Mouse (Mus musculus) left cerebral cortex, postnatal 4 days (tissue): Measurements from ENCODE around the gene Gnat3. TPM values are rescaled to one million over a fixed set of nuclear protein-coding genes. Genes with fewer than 3 reads are reported as not detected.
"Not testable (repeated sequence)": the region's sequence is repeated elsewhere in the genome, so short reads cannot be mapped to it uniquely, and the experiment has no call there.

ENCODE experiments used
- DNase-seq: peaks from one replicate; pipeline ENCODE4 v3.0.0-alpha.2; 2022
- intact Hi-C: fragments of 180-260 bp; cut with DNase I; formaldehyde crosslinking; loops from one replicate; pipeline ENCODE4 v1.15.1; 2025
- total RNA-seq, 2 experiments: library from RNA; stranded (reverse); gene quantifications; 2 replicates each; pipeline ENCODE4 v1.2.3; 2021

The Gnat3 gene
- not detected for total RNA-seq

DNA sequence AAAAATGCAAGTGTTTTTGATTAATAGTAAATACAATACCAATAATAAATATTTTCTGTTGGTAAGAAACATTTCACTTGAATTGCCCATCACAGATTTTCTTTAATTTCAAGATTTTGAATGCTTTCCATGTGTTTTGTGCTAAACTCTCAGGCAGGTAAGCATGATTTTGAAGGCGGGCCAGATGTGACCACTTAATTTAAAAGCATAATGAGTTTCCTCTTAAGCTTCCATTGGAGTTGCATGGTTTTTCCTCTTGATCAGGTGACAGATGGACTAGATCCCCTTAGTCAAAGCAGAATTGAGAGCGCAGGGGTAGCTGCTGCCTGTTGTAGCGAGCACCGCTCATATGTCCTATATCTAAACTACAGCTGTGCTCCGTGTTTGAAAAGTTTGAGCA, at the start of gene Gnat3:
Gene Gnat3, plus strand, starts transcription at position 301 of the 400 bp plus-strand sequence.
- no peak for DNase-seq
- intact Hi-C loops = no loop called here

DNA sequence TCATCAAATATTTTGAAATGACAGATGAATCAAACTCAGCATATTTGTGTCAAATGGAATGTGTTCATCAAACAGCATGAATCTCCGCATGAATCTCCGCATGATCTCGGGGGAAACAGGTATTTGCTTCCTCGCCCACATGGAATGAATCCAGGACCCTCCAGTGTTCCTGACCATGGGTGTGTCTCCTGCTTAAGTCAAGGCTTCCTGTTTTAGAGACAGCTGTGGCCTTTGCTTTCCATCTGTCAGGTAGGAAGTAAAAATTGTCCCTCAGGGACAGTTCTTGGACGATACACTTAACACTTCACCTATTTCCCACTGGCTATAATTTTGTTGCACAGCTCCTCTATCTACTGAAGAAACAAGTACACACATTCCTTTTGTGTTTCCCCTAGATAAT, 43.4 kb upstream of the Gnat3 start:
- intact Hi-C loops = no loop called here
- DNase-seq = no peak

DNA sequence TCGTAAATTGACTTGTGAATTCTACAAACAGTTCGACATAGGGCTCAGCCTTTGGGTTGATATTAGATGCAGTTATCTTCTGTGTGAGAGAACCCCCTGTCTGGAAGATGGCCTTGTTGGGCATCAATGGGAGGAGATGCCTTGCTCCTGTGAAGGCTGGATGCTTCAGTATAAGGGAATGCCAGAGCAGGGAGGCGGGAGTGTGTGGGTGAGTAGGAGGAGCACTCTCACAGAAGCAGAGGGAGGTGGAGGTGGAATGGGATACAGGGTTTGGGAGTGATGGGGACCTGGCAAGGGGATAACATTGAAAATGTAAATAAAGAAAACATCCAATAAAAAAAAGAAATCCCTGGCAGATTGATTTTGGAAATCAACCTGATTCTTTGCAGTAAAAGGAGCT, 38.7 kb upstream of the Gnat3 start:
- DNase-seq = no peak
- intact Hi-C loops = no loop called here

DNA sequence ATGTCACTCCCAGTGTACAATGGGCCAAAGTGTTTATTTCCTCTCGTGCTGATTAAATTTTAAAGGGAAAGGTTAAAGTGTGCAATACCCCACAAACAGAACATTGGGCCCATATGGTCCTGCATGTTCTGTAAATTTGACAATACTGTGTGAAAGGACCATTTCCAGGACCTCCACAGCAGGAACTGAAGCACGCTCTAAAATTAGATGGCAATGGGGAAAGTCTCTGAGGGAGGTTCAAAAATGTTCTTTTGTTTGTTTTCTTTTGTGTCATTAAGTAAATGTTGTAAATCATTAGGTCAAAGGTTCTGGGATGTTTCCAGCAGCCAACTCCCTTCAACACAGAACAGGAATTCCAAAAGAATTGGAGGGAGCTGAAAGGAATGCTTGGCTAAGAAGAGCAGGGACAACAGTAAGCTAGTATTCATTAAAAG, 38.2 kb upstream of the Gnat3 start:
- intact Hi-C loops = no loop called here
- DNase-seq = no peak

DNA sequence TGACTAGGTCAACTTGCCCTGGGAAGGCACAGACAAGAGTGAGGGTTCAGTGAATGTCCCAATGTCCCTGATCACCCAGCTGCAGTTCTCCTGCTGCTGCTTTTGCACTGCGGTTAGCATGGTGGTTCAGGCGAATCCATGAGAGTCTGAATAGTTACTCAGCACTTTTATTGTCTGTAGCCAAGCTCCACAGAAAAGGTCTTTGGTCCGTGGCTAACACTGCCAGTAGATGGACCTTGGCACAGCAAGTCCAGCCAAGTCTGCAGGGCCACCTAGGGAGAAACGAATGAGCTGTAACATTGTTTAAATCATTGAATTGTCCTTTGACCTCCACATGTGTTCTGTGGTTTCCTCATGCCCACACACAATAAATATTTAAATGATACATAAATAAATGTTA, 33.9 kb upstream of the Gnat3 start:
- intact Hi-C loops = no loop called here
- DNase-seq = no peak

DNA sequence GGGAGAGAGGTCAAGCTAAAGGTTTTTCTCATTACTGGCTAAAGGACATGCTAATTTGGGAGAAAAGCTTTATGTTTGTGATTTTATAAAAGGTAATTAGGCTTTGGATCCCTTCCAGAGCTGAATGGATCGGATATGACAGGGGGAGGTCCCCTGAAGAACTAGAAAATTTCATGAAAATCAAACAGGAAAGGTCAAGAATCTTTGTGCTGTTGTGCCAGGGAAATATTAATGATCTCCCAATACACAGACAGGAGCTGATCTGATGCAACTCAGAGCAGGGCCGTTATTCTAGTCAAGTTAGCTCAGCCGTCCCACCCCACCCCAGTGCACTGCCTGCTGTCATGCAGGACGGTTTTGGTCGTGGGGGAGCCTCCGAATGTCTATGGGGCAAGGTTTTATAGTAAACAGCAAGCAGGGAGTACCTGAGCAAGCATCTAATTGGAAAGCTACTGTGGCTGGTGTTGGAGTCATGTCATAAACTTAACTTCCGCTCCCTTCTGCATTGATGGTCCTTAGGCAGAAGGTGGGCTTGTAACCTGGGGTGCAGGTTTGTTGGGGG, 33.3 kb upstream of the Gnat3 start:
- intact Hi-C loops = no loop called here
- no peak for DNase-seq

DNA sequence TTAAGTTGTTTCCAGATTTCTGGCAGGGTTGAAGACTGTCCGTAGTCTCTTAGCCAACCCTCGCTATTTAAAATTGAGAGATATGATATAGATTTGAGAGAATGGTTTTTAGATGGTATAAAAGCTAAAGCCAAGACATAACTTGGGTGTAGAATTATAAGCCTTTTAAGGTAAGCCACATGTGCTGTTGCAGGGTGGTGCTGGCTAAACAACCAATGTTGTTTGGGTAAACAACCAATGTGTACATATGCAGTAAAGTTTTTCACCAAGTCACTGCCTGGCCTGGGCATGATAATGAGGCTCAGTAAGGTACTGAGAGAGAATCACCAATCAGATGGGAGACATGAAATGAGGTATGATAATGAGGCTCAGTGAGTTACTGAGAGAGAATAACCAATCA, 30.8 kb upstream of the Gnat3 start:
- intact Hi-C loops, DNase-seq: not testable (repeated sequence)

DNA sequence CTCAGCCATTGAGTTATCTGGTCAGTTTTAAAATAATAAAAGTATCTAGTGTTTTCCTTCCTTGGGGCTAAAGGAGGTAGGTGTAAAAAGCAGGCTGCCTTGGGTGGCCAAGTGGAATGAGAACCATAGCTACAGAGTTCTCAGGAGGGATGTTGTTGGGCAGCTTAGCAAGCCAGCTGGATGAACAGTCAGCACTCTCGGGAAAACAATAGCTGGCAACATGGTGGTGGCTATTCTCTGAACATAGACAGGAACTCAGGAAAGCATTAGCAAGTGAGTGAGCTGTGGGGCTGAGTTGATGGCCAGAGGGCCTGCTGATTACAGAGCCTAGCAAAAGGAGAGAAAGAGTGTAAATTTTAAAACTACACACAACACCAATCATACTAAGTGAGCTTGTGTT, 27.8 kb upstream of the Gnat3 start:
- intact Hi-C loops = no loop called here
- no peak for DNase-seq

DNA sequence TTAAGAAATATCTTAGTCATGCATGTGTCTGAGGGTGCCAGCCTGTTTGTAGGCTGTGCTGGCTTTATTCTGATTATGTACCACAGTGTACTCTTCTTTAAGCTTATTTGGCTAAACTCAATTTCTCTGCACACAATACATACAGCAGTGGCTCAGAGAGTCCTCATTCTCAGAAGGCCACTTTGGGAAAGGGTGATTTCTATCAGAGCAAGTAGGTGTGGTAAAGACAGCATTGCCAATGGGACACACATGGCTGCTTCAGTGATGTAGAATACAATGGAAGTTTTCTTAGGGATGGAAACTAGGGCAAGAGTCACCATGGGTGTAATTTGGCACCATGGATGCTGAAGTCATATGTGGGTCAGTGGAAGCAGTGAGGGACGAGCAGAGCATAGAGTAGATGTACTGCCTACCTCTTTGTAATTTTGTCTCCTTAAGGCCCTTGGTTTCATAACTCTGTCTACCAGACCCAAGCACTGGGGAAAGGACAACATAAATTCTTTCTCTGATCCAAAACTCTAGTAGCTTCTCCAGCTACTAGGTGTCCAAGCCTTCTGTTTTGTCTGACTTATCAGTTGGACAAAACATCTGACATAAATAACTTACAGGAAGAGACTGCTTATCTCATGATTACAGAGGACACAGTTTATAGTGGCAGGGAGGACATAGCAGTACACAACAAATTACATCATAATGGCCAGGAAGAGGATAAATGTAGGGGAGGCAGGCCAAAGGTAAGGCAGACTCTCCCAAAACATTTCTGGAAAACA, 24.0 kb upstream of the Gnat3 start:
- no peak for DNase-seq
- intact Hi-C loops = no loop called here

DNA sequence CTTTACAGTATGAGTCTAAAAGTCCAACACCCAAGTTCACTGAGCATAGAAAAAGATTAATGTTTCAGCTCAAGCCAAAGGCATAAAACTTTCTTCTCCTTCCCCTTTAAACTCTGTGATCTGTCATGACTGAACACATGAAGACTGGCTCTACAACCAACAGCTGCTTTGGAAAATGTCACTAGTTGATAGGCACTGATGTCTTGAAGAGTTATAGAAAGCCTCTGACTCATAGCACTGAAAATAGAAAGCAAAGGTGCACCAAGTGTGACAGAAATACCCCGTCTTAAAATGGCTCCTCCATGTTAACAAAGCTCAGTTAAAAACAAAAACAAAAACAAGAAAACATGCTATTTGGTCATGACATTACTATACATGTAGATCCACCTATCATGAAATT, 5.9 kb upstream of the Gnat3 start:
- intact Hi-C loops = no loop called here

DNA sequence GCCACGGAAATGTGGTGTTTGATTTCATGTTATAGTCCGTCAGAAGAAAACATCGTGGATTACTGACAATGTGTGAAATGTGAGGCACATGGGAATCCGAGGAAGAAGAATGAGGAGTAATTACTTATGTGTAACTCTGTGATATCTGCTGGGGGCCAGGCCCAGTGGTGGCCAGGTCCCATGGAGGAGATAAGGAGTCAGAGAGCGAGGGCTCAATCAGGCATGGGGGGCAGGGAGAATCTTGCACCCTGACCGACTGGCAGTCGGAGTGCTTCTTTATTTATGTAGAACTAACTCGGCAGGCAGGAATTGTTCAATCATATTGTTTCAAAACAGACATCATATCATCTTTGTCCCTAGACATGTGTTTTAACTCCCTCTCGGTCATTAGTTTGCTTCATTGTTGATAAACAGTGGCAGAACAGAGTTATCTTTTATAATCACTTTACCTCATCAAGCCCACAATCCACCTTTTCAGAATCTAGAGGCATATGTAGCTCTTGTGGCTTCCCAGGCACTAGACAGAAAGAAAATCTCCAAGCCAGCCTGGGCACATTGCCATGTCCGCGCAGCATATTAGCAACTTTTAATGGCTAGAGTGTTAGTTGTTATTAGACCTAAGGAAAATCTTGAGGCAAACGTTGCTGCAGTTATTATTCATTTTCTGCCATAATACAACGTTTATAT, 7.5 kb downstream of the Gnat3 start:
- intact Hi-C loops = no loop called here
- no peak for DNase-seq

More for the DNA sequence above, 5.9 kb upstream of the Gnat3 start:
- no peak for DNase-seq

DNA sequence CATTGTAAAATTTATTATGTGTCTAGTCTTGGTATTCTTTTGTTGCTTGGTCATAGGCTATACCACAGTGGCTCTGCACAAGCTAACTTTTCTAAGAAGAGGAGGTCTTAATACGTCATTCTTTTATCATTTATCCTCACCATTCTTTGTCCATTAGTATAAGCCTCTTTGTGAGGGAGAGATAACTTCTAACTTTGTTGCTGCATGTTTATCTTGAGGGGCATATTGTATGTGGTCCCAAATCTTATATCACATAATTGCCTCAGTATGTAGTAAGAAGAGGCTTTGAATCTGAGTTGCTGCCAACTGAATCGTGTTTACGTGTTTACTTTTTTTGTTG, 8.0 kb downstream of the Gnat3 start:
- no peak for DNase-seq
- intact Hi-C loops = no loop called here

DNA sequence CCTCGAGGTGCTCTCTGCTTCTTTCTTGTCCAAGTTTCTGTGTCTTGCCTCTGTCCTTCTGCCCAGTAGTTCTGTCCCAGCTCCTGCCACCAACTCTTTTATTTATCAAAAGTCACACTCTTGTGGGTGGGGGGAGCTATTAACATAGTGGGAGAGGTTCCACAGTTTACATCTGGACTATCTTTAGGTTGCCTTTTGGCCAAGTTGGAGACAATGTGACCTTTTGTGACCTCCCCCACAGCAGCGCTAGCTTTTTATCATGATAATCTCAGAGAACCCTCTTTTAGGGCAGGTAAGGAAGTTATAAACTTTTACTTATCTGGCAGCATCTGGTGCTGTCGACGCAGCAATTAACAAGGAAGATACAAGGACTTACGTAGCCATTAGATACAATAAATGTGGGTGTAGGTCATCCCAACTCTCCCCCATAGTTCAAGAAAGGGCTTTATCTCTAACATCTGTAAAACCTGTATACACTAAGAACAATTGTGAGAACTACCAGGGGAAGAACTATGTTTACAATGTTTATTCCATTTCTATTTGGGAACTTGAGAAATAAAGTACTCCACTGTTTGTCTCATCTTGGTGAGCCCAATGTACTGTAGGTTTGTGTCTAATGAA, 18.3 kb downstream of the Gnat3 start:
- intact Hi-C loops = no loop called here

DNA sequence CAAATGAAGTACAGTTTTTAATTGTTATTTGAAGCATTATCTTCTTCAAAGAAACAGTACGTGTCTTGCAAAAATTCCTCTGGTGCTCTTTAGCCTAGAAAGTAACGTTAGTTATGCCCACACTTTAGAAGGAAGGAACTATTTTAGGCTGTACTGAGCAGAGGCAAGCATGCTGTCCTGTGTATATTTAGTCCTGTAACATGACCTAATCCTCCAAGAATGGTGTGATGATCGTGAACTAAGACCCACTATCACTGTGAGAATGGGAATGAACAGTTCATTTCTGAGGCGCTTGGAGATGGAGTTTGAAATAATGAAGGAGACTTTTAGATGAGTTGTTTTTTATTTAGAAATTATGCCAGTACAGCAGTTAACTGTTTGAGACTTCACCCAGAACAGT, 20.4 kb downstream of the Gnat3 start:
- intact Hi-C loops = no loop called here

More for the DNA sequence above, 18.3 kb downstream of the Gnat3 start:
- DNase-seq = no peak

DNA sequence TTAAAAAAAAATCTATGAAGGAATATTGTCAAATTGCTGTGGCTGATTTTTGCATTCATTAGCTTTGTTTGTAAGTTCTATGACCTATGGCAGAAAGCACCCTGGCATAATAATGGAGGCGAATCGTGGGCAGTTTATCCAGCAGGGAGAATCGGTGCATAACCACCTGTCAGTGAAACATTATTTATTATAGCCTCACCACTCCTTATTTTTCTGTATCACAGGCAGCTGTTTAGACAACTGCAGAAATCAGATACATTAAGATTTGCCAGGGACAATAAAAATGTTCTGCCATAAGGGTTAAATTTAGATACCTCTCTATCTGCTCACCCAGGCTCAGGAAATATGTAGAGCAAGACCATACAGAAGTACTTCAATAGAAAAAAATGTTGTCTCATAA, 22.2 kb downstream of the Gnat3 start:
- no peak for DNase-seq
- intact Hi-C loops = no loop called here

More for the DNA sequence above, 20.4 kb downstream of the Gnat3 start:
- no peak for DNase-seq

DNA sequence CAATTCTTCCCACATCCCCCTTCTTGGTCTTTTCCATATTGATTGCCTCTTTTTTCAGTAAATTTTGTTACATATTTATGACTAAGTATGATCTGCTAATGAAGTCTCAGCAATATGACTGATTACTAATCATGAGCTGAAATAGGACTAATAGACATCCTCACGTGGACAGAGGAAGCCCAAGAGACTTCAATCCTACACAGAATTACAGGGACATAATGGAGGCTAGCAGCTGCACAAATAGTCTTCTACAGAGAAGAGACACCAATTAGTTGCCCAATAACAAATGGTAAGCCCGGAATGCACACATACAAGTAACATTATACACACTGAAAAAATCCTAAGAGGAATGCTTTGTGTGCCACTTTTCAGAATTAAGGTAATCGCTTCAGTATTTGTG, 24.3 kb downstream of the Gnat3 start:
- intact Hi-C loops = no loop called here
- no peak for DNase-seq

DNA sequence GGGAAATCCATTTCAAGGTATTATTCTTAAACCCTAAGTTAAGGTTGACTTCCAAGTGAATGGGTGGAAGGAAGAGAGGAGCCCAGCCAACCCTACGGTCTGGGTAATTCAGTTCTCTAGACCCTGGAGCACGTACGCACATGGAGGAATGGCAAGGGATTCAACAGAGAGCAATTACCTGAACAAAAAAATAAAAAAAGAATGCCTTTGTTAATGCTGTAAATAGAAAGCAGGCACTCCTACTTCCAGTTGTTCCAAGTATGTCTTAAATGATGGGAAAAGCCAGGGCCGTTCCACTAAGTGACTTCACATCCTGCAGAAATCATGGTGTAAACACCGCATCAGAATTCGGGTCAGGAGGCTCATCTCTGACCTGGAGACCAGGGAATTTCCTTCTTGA, 28.3 kb downstream of the Gnat3 start:
- intact Hi-C loops = no loop called here

DNA sequence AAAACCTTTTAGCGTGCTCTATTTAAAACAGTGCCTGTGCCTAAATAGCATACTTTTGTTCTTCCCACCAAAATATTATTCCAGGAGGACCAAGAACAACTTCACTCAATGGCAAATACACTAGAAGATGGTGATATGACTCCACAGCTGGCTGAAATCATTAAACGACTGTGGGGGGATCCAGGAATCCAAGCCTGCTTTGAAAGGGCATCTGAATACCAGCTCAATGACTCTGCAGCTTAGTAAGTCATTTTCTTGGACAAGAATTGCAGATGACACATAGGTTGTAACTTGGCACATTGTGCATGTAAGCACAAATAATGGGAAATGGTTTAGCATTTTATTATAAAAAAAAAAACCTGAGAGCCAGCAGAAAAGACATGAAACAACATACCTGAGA, 37.2 kb downstream of the Gnat3 start:
- intact Hi-C loops = no loop called here
- no peak for DNase-seq

More for the DNA sequence above, 28.3 kb downstream of the Gnat3 start:
- DNase-seq = no peak

DNA sequence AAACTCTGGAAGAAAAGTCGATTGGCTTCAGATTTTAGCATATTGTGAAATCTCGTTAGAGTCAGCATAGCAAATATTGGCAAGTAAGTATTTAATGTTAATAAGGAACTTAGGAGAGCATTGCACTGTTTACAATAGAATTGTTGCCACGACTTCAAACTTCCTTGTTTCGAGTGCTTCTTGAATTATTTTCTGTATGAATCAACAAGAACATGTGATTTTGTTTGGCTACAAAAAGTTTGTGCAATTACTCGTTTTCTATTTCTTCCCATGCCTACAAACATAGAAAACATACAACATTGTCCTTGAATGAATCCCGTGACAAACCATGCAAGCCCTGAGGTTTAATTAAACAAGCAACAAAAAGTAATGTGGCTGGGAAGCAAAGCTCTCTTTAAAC, 37.8 kb downstream of the Gnat3 start:
- DNase-seq = no peak
- intact Hi-C loops = no loop called here

DNA sequence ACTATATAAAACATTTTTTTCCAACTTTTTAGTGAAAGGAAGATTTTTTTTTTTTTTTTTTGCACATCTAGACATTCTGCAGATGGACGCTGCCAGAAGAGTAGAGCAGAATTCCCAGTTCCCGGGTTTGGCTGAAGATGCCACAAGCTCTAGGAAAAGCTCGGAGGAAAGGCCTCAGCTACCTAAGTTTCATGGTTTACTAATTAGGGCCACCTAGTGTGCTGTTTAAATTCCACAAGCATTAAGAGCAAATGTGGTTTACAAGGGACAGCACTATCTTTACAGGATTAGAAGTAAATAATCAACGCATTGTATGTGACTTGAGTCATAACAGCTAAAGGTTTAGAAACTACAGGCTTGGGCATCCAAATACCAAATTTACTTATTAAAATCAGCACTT, 39.3 kb downstream of the Gnat3 start:
- intact Hi-C loops = no loop called here
- DNase-seq = no peak

DNA sequence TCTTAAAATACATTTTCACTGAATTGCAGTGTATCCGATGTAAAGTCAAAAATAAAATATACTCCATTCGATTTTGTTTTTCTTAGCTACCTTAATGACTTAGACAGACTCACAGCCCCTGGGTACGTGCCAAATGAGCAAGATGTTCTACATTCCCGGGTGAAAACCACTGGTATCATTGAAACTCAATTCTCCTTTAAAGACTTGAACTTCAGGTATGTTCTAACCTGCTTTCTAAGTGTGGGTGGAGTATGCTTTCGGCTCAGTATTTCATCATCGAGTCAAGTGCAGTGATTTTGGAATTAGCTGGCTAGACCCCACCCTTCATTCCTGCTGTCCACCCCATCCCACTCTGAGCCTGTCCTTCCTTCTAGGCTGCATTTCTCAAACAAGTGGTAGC, 41.3 kb downstream of the Gnat3 start:
- intact Hi-C loops = no loop called here
- DNase-seq = no peak
